Mouse (Mus musculus): ENCODE results near the gene Mab21l1.

The Mab21l1 gene

DNA sequence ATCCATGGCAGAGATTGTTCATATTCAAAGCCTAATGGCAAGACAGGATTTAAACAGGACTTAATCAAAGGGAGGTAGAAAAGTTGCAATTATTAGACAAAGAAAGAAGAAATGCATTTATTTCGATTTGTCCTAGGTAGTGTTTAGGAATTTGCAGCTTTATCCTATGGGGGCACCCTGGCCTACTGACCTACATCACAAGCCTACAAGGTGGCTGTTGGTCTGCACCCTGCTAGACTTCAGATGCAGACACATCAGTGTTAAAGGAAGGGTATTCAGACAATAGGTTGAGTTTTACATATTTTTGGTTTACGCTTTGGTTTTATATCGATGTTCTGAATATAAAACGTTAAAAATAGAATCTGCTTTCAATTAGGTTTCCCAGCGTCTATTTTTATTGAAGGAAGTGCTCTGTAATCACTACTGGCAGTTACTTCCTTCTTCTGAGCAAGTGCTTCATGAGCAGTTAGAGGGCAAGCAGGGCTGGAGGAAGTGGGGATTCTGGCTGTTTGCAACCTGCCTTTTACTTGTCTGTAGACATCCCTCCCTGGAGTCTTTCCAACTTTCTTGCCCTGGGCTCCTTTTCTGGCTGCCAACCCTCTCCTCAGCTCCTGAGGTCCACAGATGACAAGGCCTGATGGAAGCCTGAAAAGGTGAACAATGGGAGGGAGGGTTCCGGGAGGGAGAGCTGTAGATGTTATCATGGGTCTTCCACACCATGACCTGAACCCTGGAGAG, 34.5 kb downstream of the Mab21l1 start:
- peak; percentile 17 to 40 for DNase-seq

DNA sequence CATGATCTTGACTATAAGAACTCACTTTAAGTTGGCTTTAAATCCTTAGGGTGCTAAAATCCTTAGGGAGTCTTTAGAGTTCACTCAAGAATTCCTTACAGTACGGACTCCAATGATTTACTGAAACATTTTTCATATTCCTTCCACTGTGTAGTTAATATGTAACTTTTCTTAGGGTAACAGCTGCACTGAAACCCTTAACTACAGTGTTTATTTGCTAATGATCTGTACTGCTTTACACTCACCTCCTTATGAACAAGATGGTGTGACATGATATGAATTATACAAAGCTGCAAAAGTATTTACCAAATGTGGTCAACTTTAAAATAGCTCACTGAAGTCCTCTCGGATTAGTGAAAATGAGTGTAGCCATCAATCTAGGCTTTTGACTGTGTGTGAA, 35.8 kb downstream of the Mab21l1 start:
- DNase-seq, result no peak

DNA sequence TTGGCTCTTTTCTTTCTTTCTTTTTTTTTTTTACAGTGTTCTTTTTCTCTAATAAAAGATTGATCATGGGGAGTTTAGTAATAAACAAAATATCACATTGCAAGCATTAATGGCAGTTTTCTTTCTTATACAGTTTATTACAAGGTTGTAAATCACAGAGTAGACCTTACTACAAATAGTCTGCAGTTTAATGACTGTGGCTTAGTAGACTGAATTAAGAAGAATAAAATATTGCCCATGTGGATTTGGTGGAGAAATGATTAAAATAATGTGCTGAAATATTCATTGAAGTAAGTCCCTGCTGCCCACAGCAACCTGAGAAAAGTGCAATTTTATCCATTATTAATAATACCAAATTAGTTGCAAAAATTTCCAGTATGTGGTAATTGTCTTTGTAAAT, 37.3 kb downstream of the Mab21l1 start:
- no peak for DNase-seq

DNA sequence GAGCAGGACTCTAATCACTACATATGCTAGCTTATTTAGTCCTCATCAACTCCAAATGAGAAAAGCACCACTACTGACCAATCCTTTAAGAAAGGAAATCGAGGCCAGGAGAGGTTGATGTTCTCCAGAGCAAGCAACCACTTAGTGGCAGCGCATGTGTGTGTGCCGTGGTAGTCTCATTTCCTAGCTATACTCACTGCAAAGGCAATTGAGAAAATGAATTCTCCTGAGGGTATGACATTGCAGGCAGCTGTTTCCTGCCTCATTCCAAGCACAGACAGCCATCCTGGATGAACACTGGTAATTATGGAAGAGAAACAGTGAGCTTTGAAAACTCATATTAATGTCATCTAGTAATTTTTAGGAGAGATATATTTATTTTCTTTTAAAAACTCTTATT, 42.6 kb downstream of the Mab21l1 start:
- no peak for DNase-seq

DNA sequence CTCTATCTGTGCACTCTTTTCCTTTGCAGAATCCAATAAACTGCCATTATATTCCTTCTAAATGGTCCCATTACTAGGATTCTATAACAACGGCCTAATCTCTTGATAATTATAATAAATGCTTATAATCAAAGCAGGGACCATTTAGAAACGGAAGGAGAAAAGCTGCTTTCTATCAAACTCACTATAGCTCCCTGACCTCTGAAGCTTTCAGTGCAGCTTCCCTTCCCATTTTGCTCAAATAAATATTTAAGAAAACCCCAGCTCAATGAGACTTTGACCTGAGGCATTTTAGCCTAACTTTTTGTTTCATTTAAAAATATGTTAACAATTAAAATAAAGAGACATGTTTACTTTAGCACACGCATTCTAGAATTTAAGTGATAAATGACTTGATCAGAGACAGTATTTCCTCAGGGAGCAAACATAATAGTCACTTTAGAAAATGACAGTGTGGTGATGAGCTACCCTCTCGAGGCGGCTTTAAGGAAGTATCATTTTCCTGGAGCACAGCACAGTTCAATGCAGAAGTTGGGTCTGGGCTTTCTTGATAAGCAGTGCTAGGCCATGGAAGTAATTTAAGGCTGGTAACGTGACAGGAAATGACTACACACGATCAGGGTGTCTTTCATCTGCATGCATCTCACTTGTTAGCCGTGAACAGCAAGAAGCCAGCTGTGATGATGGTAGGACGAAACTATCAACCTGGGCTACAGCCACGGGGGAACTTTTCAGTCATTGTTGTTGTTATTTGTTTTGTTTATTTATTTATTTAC, 46.4 kb downstream of the Mab21l1 start:
- DNase-seq, result no peak

DNA sequence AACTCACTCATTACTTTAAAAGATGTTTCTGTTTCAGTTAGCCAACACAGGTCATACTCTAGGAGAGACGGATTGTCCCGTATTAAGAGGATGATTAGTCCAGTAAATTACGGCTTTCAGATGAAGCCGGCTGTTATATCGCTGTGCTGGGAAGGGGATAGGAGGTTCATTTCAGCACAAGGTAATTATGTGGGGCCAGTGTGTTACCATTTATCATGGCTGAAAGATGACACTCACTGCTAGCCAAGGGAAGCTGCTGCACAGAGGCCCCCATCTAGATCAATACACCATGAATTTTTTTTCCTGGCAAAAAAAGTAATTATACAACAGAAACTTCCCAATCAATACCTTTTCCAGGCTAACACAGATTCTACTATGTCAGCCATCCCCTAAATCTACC, 47.9 kb downstream of the Mab21l1 start:
- DNase-seq, result no peak

Measured in kidney, postnatal 25 days (tissue).